Mouse (Mus musculus): Measurements from ENCODE around the gene Gm13101.
"Not testable (repeated sequence)": the region's sequence is repeated elsewhere in the genome, so short reads cannot be mapped to it uniquely, and the experiment has no call there.

GRCm38 (mm10) chr4:143985733-143986132, 19.0 kb upstream of the Gm13101 start:
- not testable (repeated sequence) for TF ChIP-seq POLR2A (IDR thresholded peaks at IDR 0.05; ENCODE audit: control insufficient read depth, extremely low read depth, insufficient read depth, low read length, poor library complexity); CTCF (IDR thresholded peaks at IDR 0.05; ENCODE audit: borderline replicate concordance, control insufficient read depth, extremely low read depth, insufficient read depth, low read length, poor library complexity)

All from thymus, adult 2 months (tissue).